Mouse (Mus musculus): Measurements from ENCODE around the gene Gins2. TPM values are rescaled to one million over a fixed set of nuclear protein-coding genes. Genes with fewer than 3 reads are reported as not detected.
A peak's percentile ranks its signal among the peaks of the same experiment; 100 is the strongest.

Gins2 gene
- polyA plus RNA-seq, 1 experiment from 2014 or later, result 88.8 TPM

- Histone ChIP-seq H3K4me3 (replicated peaks) (peak overlapping the region; percentile 64), H3K9ac (peak overlapping the region; percentile 58), H3K27ac (peak overlapping the region; percentile 91), H3K36me3 (no peaks in the 10 kb centered on the region), H3K4me2 (replicated peaks) (peak overlapping the region; percentile 99), H3K9me3 (no peaks in the 10 kb centered on the region), H3K27me3 (replicated peaks) (0 out of 2 replicates have a peak, but pooled peaks cover 2% of the 10 kb centered on the region), H3K4me1 (replicated peaks) (peaks cover 85% of the 10 kb centered on the region)
- peak; percentile 76 for ATAC-seq
- 0% methylated on average over 70 of the region's 79 CpGs for WGBS
Observed at GRCm38 (mm10) chr8:120537207-120537817, 51.8 kb downstream of the Gins2 start.

DNA sequence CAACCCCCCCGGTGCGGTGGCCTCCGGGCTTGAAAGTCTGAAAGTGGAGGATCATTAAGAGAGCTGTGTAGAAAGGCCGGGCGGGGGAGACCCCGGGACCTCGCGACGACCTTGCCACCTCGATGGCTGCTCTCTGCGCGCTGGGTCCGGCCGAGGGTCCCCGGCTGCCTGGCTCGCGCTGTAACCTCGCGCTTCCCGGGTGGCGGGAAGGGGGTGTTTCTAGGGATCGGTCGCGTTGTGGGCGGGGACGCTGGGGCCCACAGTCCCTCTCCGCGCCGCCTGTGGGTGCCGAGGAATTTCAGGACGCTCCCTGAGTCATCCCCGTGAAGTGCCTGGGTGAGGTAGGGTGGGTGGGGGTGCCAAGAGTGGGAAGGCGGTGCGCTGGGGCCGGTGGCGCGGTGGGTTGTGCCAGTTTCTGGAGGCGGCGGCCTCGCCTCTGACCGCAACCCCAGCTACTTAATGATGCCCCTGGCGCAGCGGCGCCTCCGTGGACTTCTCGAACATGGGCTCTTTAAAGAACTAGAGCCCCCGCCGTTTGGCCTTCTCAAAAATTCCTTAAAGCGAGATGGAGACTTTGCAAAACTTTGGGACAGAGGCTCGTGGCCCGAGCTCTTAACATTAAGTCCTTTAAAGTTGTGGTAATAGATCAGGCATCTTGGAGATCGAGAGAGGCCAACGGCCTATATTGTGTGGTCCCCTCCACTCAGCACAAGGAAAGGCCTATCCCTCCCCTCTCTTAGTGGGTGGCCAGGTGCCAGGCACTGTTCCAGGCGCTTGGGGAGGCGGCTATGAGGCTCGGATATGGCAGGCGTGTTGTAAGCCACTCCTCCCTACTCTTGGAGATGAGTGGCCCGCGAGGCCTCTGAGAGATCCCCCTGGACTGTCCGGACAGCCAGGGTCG, 52.5 kb downstream of the Gins2 start:
- H3K4me1 ChIP-seq (replicated peaks), result peaks cover 88% of the 10 kb centered on the region
- 0 out of 2 replicates have a peak, but pooled peaks cover 2% of the 10 kb centered on the region for H3K27me3 ChIP-seq (replicated peaks)
- under 1% methylated on average over 58 of the region's 61 CpGs for WGBS
- H3K9me3 ChIP-seq, result no peaks in the 10 kb centered on the region
- peak overlapping the region; percentile 64 for H3K4me3 ChIP-seq (replicated peaks)
- peak; percentile 34 for ATAC-seq
- peak overlapping the region; percentile 99 for H3K4me2 ChIP-seq (replicated peaks)
- H3K9ac ChIP-seq, result peak overlapping the region; percentile 58
- H3K27ac ChIP-seq, result peak overlapping the region; percentile 91
- H3K36me3 ChIP-seq, result no peaks in the 10 kb centered on the region

GRCm38 (mm10) chr8:120535452-120536305, 53.4 kb downstream of the Gins2 start:
- H3K4me2 ChIP-seq (replicated peaks), result peak overlapping the region; percentile 99
- 0 out of 2 replicates have a peak, but pooled peaks cover 2% of the 10 kb centered on the region for H3K27me3 ChIP-seq (replicated peaks)
- no peaks in the 10 kb centered on the region for H3K9me3 ChIP-seq
- ATAC-seq, result no peak
- H3K36me3 ChIP-seq, result no peaks in the 10 kb centered on the region
- peak overlapping the region; percentile 91 for H3K27ac ChIP-seq
- peak overlapping the region; percentile 64 for H3K4me3 ChIP-seq (replicated peaks)
- WGBS, result under 1% methylated on average over 77 of the region's 79 CpGs
- H3K4me1 ChIP-seq (replicated peaks), result peaks cover 90% of the 10 kb centered on the region
- peak overlapping the region; percentile 58 for H3K9ac ChIP-seq

DNA sequence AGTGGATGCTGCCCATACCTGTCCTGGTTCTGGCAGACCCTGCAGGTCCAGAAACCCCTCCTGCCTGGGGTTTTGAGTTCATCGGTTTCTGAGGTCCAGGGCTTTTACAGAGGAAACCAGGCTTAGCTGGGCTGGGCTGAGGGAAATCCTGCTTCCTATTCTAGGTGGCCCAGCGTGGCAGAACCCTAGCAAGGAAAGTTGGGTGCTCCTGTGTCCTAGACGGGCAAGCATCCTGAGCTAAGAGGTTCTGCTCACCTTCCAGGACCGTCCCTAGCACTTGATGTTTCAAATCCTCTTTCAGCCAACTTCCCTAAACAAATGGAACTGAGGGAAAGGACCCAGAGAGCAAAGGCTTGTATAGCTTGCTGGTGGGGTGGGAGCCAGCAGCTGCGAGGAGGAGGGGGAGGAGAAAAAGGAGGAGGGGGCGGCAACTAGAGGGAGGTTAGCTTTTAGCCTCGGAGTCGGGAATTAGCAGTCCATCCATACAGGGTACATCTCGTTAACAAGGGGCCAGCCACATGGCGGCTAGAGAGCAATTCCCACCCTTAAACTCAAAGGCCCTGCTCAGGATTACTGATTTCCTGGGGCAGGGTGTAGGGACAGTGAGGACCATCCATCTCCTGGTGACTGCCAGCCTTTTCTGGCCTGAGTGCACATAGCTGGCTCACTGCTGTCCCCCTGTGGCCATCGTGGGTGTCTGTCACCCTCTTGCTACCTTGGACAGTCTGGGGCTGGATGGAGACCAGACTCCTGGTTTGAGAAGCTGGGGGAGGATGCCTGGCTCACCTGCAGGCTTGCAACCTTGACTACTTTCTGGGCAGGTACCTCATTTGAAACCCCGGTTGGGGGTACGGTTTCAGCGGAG, 54.4 kb downstream of the Gins2 start:
- no peaks in the 10 kb centered on the region for H3K9me3 ChIP-seq
- peaks cover 81% of the 10 kb centered on the region for H3K4me1 ChIP-seq (replicated peaks)
- no peak overlapping the region for H3K9ac ChIP-seq
- H3K4me2 ChIP-seq (replicated peaks), result peak overlapping the region; percentile 99
- peak; percentile 26; the same call in 1 of the 2 replicates for ATAC-seq
- no peak overlapping the region for H3K27ac ChIP-seq
- 21% methylated on average over 14 of the region's 14 CpGs for WGBS
- no peaks in the 10 kb centered on the region for H3K36me3 ChIP-seq
- no peak overlapping the region for H3K4me3 ChIP-seq (replicated peaks)
- H3K27me3 ChIP-seq (replicated peaks), result 0 out of 2 replicates have a peak, but pooled peaks cover 2% of the 10 kb centered on the region

DNA sequence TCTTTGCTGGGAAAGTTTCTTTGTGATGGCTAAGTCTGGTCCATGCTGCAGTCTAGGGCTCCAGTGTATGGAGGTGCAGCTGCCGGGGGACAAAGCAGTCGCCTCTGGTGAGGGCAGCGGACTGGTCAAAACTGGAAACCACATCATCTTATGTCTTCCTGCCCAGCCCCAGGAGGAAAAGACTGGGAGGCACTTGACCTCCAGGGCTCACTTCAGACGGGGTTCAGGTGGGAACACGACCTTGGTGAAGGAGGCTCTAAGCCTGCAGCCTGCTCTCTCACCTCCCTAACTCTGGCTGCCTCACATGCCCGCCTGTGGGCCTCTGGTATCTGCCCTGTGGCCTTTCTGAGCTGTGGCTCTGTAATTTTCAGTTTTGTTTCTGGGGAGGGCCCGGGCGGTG, 55.0 kb downstream of the Gins2 start:
- Histone ChIP-seq H3K4me2 (replicated peaks) (no peak overlapping the region), H3K27me3 (replicated peaks) (0 out of 2 replicates have a peak, but pooled peaks cover 2% of the 10 kb centered on the region), H3K36me3 (no peaks in the 10 kb centered on the region), H3K9me3 (no peaks in the 10 kb centered on the region), H3K4me1 (replicated peaks) (peaks cover 78% of the 10 kb centered on the region), H3K27ac (no peak overlapping the region), H3K9ac (no peak overlapping the region), H3K4me3 (replicated peaks) (no peak overlapping the region)
- 55% methylated on average over 8 of the region's 8 CpGs for WGBS
- ATAC-seq, result no peak

DNA sequence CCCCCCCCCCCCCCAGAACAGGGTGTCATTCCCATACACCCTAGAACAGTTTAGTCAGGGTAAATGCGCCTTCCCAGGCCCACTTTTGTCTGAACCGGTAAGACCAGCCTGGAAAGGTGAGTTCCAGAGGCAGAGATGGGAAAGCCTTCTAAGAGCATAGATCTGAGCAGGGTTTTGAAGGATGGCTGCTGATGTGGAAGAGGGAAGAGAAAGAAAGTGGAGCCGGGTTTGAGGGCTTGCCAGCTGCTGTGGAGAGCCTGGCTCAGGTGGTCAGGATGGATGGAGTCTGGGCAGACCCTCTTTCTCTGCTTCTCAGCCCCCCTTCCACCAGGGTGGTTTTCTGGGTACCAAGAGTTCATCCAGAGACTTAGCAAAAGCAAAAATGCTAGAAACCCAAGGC, 55.7 kb downstream of the Gins2 start:
- Histone ChIP-seq H3K36me3 (no peaks in the 10 kb centered on the region), H3K4me3 (replicated peaks) (no peak overlapping the region), H3K9ac (no peak overlapping the region), H3K4me1 (replicated peaks) (peaks cover 78% of the 10 kb centered on the region), H3K9me3 (no peaks in the 10 kb centered on the region), H3K27me3 (replicated peaks) (0 out of 2 replicates have a peak, but pooled peaks cover 2% of the 10 kb centered on the region), H3K4me2 (replicated peaks) (no peak overlapping the region), H3K27ac (peak overlapping the region; percentile 75; the same call in 1 of the 2 replicates)
- 57% methylated on average over 3 of the region's 3 CpGs for WGBS
- ATAC-seq, result no peak

GRCm38 (mm10) chr8:120532517-120533215, 56.4 kb downstream of the Gins2 start:
- no peaks in the 10 kb centered on the region for H3K9me3 ChIP-seq
- H3K4me1 ChIP-seq (replicated peaks), result peaks cover 78% of the 10 kb centered on the region

DNA sequence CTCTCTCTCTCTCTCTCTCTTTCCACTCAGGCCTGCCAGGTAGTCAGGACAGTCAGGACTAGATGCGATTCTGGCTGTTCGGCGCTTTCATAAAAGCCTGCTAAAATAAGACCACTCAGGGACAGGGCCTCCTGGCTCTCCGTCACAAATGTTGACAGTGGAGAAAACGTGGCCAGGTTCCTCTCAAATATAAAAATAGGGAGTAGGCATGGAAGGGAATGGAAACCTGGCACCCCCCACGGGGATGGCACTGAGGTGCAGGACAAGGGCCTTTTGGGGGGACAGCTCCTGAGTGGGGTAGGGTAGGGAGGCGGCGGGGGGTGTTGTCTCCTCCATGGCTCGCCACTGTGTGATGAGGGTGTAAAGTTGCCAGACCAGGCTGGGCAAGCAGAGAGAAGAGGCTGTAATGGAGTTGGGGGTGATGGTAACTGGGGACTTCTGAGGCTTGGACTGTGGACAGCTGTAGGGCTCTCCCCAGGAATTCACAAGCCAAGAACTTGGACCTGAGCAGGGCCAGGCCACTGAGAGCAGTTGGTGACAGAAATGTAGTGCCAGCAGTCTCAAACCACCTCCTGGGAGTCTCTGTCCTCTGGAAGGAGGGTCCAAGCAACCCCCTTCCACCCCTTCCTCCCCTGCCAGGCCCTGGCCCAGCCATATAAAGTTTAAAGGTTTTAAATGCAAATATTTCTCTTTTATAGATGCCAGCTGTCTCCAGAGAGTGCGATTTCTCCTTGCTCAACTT, 57.2 kb downstream of the Gins2 start:
- Histone ChIP-seq H3K4me3 (replicated peaks) (no peak overlapping the region), H3K27me3 (replicated peaks) (no peaks in the 10 kb centered on the region), H3K9ac (0 out of 2 replicates have a peak overlapping the region, but pooled peaks have one; percentile 28), H3K36me3 (no peaks in the 10 kb centered on the region), H3K4me2 (replicated peaks) (peak overlapping the region; percentile 33), H3K4me1 (replicated peaks) (peaks cover 82% of the 10 kb centered on the region), H3K9me3 (no peaks in the 10 kb centered on the region), H3K27ac (peak overlapping the region; percentile 75)
- ATAC-seq, result no peak
- WGBS, result 52% methylated on average over 10 of the region's 10 CpGs

More at GRCm38 (mm10) chr8:120532517-120533215, 56.4 kb downstream of the Gins2 start:
- H3K27ac ChIP-seq, result peak overlapping the region; percentile 75
- H3K9ac ChIP-seq, result no peak overlapping the region
- H3K4me3 ChIP-seq (replicated peaks), result no peak overlapping the region
- 10% methylated on average over 29 of the region's 29 CpGs for WGBS
- H3K4me2 ChIP-seq (replicated peaks), result peak overlapping the region; percentile 33
- no peak for ATAC-seq
- no peaks in the 10 kb centered on the region for H3K27me3 ChIP-seq (replicated peaks)
- H3K36me3 ChIP-seq, result no peaks in the 10 kb centered on the region

GRCm38 (mm10) chr8:120530954-120531656, 58.0 kb downstream of the Gins2 start:
- Histone ChIP-seq H3K4me1 (replicated peaks) (peaks cover 81% of the 10 kb centered on the region), H3K27ac (no peak overlapping the region)

DNA sequence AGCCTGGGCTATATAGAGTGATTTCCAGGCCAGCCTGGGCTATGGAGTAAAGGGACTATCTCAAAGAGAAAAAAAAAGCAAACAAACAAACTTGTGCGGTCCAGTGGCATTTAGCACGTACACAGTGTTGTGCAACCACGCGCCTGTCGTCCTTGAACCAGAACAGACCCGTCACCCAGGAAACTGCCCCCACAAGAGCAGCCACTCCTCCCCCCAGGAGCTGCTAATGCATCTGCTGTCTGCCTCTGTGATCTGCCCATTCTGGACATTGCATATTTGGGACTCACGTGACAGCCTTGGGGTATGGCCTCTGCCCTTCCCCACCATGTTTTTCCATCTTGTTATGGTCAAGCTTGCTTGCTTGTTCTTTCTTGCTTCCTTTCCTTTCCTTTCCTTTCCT, 59.9 kb downstream of the Gins2 start:
- Histone ChIP-seq H3K4me3 (replicated peaks) (no peak overlapping the region), H3K9me3 (no peaks in the 10 kb centered on the region), H3K4me1 (replicated peaks) (peaks cover 75% of the 10 kb centered on the region), H3K9ac (no peak overlapping the region), H3K27ac (no peak overlapping the region), H3K4me2 (replicated peaks) (no peak overlapping the region), H3K36me3 (no peaks in the 10 kb centered on the region), H3K27me3 (replicated peaks) (no peaks in the 10 kb centered on the region)
- 63% methylated on average over 7 of the region's 7 CpGs for WGBS
- ATAC-seq, result no peak

More at GRCm38 (mm10) chr8:120530954-120531656, 58.0 kb downstream of the Gins2 start:
- Histone ChIP-seq H3K4me3 (replicated peaks) (no peak overlapping the region), H3K9me3 (no peaks in the 10 kb centered on the region), H3K9ac (no peak overlapping the region), H3K27me3 (replicated peaks) (no peaks in the 10 kb centered on the region), H3K36me3 (no peaks in the 10 kb centered on the region), H3K4me2 (replicated peaks) (no peak overlapping the region)
- ATAC-seq, result no peak
- 67% methylated on average over 16 of the region's 16 CpGs for WGBS

All from intestine, embryonic 15.5 days (tissue).